Mouse (Mus musculus): ENCODE data around the gene Rrm1. TPM values are rescaled to one million over a fixed set of nuclear protein-coding genes. Genes with fewer than 3 reads are reported as not detected.

The Rrm1 gene
- total and polyA plus RNA-seq, 2 experiments from 2014 or later = 34.4 to 58.2 TPM

GRCm38 (mm10) chr7:102501986-102502385 lies 60.5 kb downstream of the Rrm1 start:
- no peaks in the 10 kb centered on the region for H3K9me3 ChIP-seq (replicated peaks; ENCODE audit: control insufficient read depth, low read length)
- whole genome bisulfite sequencing = 57% methylated on average over 5 of the region's 5 CpGs
- H3K9ac ChIP-seq (replicated peaks; ENCODE audit: low read depth, low read length) = no peak overlapping the region
- no peaks in the 10 kb centered on the region for H3K27me3 ChIP-seq (ENCODE audit: control insufficient read depth, insufficient read depth, low read length)
- no peak overlapping the region for H3K4me3 ChIP-seq (ENCODE audit: low read depth, low read length)
- DNase-seq (ENCODE audit: low spot score) (no peak), ATAC-seq (ENCODE audit: insufficient read depth, low read depth) (no peak)
- no peaks in the 10 kb centered on the region for H3K36me3 ChIP-seq (replicated peaks; ENCODE audit: control insufficient read depth, insufficient read depth, low read length)
- no peak for TF ChIP-seq CTCF (IDR thresholded peaks at IDR 0.05; ENCODE audit: low read depth)
- H3K4me1 ChIP-seq (ENCODE audit: control insufficient read depth, insufficient read depth) = no peaks in the 10 kb centered on the region
- H3K4me2 ChIP-seq (ENCODE audit: low read depth, low read length) = no peak overlapping the region
- no peak overlapping the region for H3K27ac ChIP-seq (ENCODE audit: low read depth)

GRCm38 (mm10) chr7:102506848-102507247 lies 65.4 kb downstream of the Rrm1 start:
- peak; percentile 77 for ATAC-seq (ENCODE audit: insufficient read depth, low read depth)
- TF ChIP-seq EP300 (IDR thresholded peaks at IDR 0.05; ENCODE audit: low read depth) (no peak), CTCF (IDR thresholded peaks at IDR 0.05; ENCODE audit: low read depth) (peak; percentile 91)
- H3K4me1 ChIP-seq (ENCODE audit: control insufficient read depth, insufficient read depth) = no peaks in the 10 kb centered on the region
- no peak overlapping the region for H3K27ac ChIP-seq (ENCODE audit: low read depth)
- H3K9ac ChIP-seq (replicated peaks; ENCODE audit: low read depth, low read length) = no peak overlapping the region
- H3K4me3 ChIP-seq (ENCODE audit: low read depth, low read length) = no peak overlapping the region
- WGBS = 43% methylated on average over 3 of the region's 3 CpGs
- H3K27me3 ChIP-seq (ENCODE audit: control insufficient read depth, insufficient read depth, low read length) = no peaks in the 10 kb centered on the region
- H3K9me3 ChIP-seq (replicated peaks; ENCODE audit: control insufficient read depth, low read length) = no peaks in the 10 kb centered on the region
- no peaks in the 10 kb centered on the region for H3K36me3 ChIP-seq (replicated peaks; ENCODE audit: control insufficient read depth, insufficient read depth, low read length)
- peak; percentile 62 for DNase-seq (ENCODE audit: low spot score)
- no peak overlapping the region for H3K4me2 ChIP-seq (ENCODE audit: low read depth, low read length)

- TF ChIP-seq CTCF (IDR thresholded peaks at IDR 0.05; ENCODE audit: low read depth) = no peak
- no peak for TF ChIP-seq EP300 (IDR thresholded peaks at IDR 0.05; ENCODE audit: low read depth)
- Histone ChIP-seq H3K36me3 (replicated peaks; ENCODE audit: control insufficient read depth, insufficient read depth, low read length) (no peaks in the 10 kb centered on the region), H3K9me3 (replicated peaks; ENCODE audit: control insufficient read depth, low read length) (no peaks in the 10 kb centered on the region), H3K4me1 (ENCODE audit: control insufficient read depth, insufficient read depth) (no peaks in the 10 kb centered on the region), H3K27ac (ENCODE audit: low read depth) (no peak overlapping the region), H3K4me3 (ENCODE audit: low read depth, low read length) (no peak overlapping the region), H3K27me3 (ENCODE audit: control insufficient read depth, insufficient read depth, low read length) (0 out of 2 replicates have a peak, but pooled peaks cover 6% of the 10 kb centered on the region), H3K9ac (replicated peaks; ENCODE audit: low read depth, low read length) (no peak overlapping the region), H3K4me2 (ENCODE audit: low read depth, low read length) (no peak overlapping the region)
- no peak for DNase-seq (ENCODE audit: low spot score)
- WGBS = 75% methylated on average over 9 of the region's 9 CpGs
- no peak for ATAC-seq (ENCODE audit: insufficient read depth, low read depth)
Observed at GRCm38 (mm10) chr7:102508066-102508465, 66.6 kb downstream of the Rrm1 start.

GRCm38 (mm10) chr7:102508666-102509065 lies 67.2 kb downstream of the Rrm1 start:
- 84% methylated on average over 6 of the region's 6 CpGs for WGBS
- ATAC-seq (ENCODE audit: insufficient read depth, low read depth) (no peak), DNase-seq (ENCODE audit: low spot score) (no peak)
- H3K9me3 ChIP-seq (replicated peaks; ENCODE audit: control insufficient read depth, low read length) = no peaks in the 10 kb centered on the region
- TF ChIP-seq CTCF (IDR thresholded peaks at IDR 0.05; ENCODE audit: low read depth) = no peak
- no peak for TF ChIP-seq EP300 (IDR thresholded peaks at IDR 0.05; ENCODE audit: low read depth)
- H3K4me2 ChIP-seq (ENCODE audit: low read depth, low read length) = no peak overlapping the region
- H3K27me3 ChIP-seq (ENCODE audit: control insufficient read depth, insufficient read depth, low read length) = peaks cover 7% of the 10 kb centered on the region; the same call in 1 of the 2 replicates
- no peaks in the 10 kb centered on the region for H3K4me1 ChIP-seq (ENCODE audit: control insufficient read depth, insufficient read depth)
- no peak overlapping the region for H3K27ac ChIP-seq (ENCODE audit: low read depth)
- no peak overlapping the region for H3K4me3 ChIP-seq (ENCODE audit: low read depth, low read length)
- no peak overlapping the region for H3K9ac ChIP-seq (replicated peaks; ENCODE audit: low read depth, low read length)
- H3K36me3 ChIP-seq (replicated peaks; ENCODE audit: control insufficient read depth, insufficient read depth, low read length) = no peaks in the 10 kb centered on the region

- WGBS = 81% methylated on average over 7 of the region's 7 CpGs
- Histone ChIP-seq H3K9me3 (replicated peaks; ENCODE audit: control insufficient read depth, low read length) (no peaks in the 10 kb centered on the region), H3K27me3 (ENCODE audit: control insufficient read depth, insufficient read depth, low read length) (peaks cover 11% of the 10 kb centered on the region; the same call in 1 of the 2 replicates), H3K27ac (ENCODE audit: low read depth) (no peak overlapping the region), H3K4me2 (ENCODE audit: low read depth, low read length) (no peak overlapping the region), H3K9ac (replicated peaks; ENCODE audit: low read depth, low read length) (no peak overlapping the region), H3K36me3 (replicated peaks; ENCODE audit: control insufficient read depth, insufficient read depth, low read length) (no peaks in the 10 kb centered on the region), H3K4me1 (ENCODE audit: control insufficient read depth, insufficient read depth) (no peaks in the 10 kb centered on the region), H3K4me3 (ENCODE audit: low read depth, low read length) (no peak overlapping the region)
- no peak for ATAC-seq (ENCODE audit: insufficient read depth, low read depth)
- DNase-seq (ENCODE audit: low spot score) = no peak
- TF ChIP-seq CTCF (IDR thresholded peaks at IDR 0.05; ENCODE audit: low read depth) (no peak), EP300 (IDR thresholded peaks at IDR 0.05; ENCODE audit: low read depth) (no peak)
Observed at GRCm38 (mm10) chr7:102509726-102510125, 68.2 kb downstream of the Rrm1 start.

GRCm38 (mm10) chr7:102511927-102512326 lies 70.4 kb downstream of the Rrm1 start:
- Histone ChIP-seq H3K9me3 (replicated peaks; ENCODE audit: control insufficient read depth, low read length) (no peaks in the 10 kb centered on the region), H3K27ac (ENCODE audit: low read depth) (no peak overlapping the region), H3K4me1 (ENCODE audit: control insufficient read depth, insufficient read depth) (no peaks in the 10 kb centered on the region), H3K9ac (replicated peaks; ENCODE audit: low read depth, low read length) (no peak overlapping the region), H3K36me3 (replicated peaks; ENCODE audit: control insufficient read depth, insufficient read depth, low read length) (no peaks in the 10 kb centered on the region), H3K4me3 (ENCODE audit: low read depth, low read length) (no peak overlapping the region), H3K4me2 (ENCODE audit: low read depth, low read length) (no peak overlapping the region), H3K27me3 (ENCODE audit: control insufficient read depth, insufficient read depth, low read length) (peaks cover 17% of the 10 kb centered on the region)
- ATAC-seq (ENCODE audit: insufficient read depth, low read depth) (no peak), DNase-seq (ENCODE audit: low spot score) (no peak)
- WGBS = 86% methylated on average over 10 of the region's 10 CpGs
- no peak for TF ChIP-seq EP300 (IDR thresholded peaks at IDR 0.05; ENCODE audit: low read depth)
- TF ChIP-seq CTCF (IDR thresholded peaks at IDR 0.05; ENCODE audit: low read depth) = no peak

Measured in heart, postnatal 0 days (tissue).